Mouse (Mus musculus) MEL (cell line): ENCODE results near the gene Creb3l1.

ENCODE experiments used
- CTCF ChIP-seq, 3 experiments: IDR thresholded peaks in 2 of 3; conservative IDR thresholded peaks in 1 of 3; 2 replicates each; pipeline ENCODE4 v1.5.1; 2011 to 2012; ENCODE audit warnings: low read length in 3 of 3, low read depth in 2 of 3, mild to moderate bottlenecking in 2 of 3, improper control_type of control experiment in 1 of 3, inconsistent platforms in 1 of 3, mixed read lengths in 1 of 3, moderate library complexity in 1 of 3; ENCODE audit not compliant: control insufficient read depth in 1 of 3, insufficient read depth in 1 of 3, poor library complexity in 1 of 3, severe bottlenecking in 1 of 3
- GATA1 ChIP-seq: IDR thresholded peaks from 2 replicates; pipeline ENCODE4 v1.6.1; 2011; ENCODE audit warnings: low read depth, low read length, improper control_type of control experiment
- HCFC1 ChIP-seq: IDR thresholded peaks from 2 replicates; pipeline ENCODE4 v1.6.1; 2012; ENCODE audit warnings: low read depth, mild to moderate bottlenecking, inconsistent platforms, low read length, improper control_type of control experiment, moderate library complexity
- MAX ChIP-seq: IDR thresholded peaks from 2 replicates; pipeline ENCODE4 v1.6.1; 2011; ENCODE audit warnings: low read length, improper control_type of control experiment
- POLR2A ChIP-seq, 2 experiments: IDR thresholded peaks; 2 replicates each; pipeline ENCODE4 v1.6.1; 2011 to 2012; ENCODE audit warnings: low read length in 2 of 2, mild to moderate bottlenecking in 2 of 2, control low read depth in 1 of 2, improper control_type of control experiment in 1 of 2, low read depth in 1 of 2, moderate library complexity in 1 of 2; ENCODE audit not compliant: control insufficient read depth in 1 of 2, insufficient read depth in 1 of 2, poor library complexity in 1 of 2

GRCm38 (mm10) chr2:91997905-91998608 is 26.2 kb downstream of the Creb3l1 start:
- TF ChIP-seq GATA1 (no peak), CTCF (IDR thresholded peaks at IDR 0.05 in 2 of 3, conservative IDR thresholded peaks at IDR 0.05 in 1 of 3; ENCODE audit: control insufficient read depth in 1 of 3, insufficient read depth in 1 of 3, low read depth in 2 of 3, low read length in 3 of 3, poor library complexity in 1 of 3, severe bottlenecking in 1 of 3) (no peak), POLR2A (IDR thresholded peaks at IDR 0.05; ENCODE audit: control insufficient read depth in 1 of 2, insufficient read depth in 1 of 2, low read depth in 1 of 2, low read length in 2 of 2, poor library complexity in 1 of 2) (no peak), MAX (no peak), HCFC1 (no peak)
